Mouse (Mus musculus) left cerebral cortex, postnatal 25 days (tissue): ENCODE measurements around the gene Tnr. TPM values are rescaled to one million over a fixed set of nuclear protein-coding genes. Genes with fewer than 3 reads are reported as not detected.

Source experiments
- DNase-seq, 2 experiments: peaks; one replicate each; pipeline ENCODE4 v3.0.0; 2022; ENCODE audit warnings: low spot score in 2 of 2, mixed read lengths in 1 of 2
- intact Hi-C: fragments of 180-260 bp; cut with DNase I; formaldehyde crosslinking; loops from one replicate; pipeline ENCODE4 v1.15.1; 2025
- total RNA-seq, 2 experiments: library from RNA; stranded (reverse); gene quantifications; 2 replicates each; pipeline ENCODE4 v1.2.3; 2021

Gene Tnr
- total RNA-seq: 100 to 1,000 TPM; 131 to 137 TPM

DNA sequence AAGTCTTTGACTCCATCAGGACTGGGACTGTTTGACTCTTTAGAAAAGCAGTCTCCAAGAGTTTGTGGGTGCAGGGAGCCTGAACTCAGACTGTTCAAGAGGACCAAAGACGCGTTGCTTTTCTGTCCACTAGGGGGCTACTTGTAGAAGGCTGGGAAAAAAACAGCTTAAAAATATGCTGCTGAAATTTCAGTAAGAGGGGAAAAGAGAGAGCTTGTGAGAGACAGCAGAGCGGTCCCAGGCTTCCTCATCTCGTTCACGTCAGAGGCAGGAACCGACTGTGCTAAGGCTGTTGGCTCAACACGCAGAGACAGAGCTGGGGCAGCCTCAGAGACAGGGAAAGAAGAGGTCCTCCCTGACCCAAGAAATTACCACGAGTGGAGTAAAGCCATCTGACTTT, at the start of gene Tnr:
Tnr (plus strand) TSS at position 192 of the 400 bp plus-strand sequence.
- DNase-seq: peak; percentile 85 to 94
- intact Hi-C loops: loop anchor here (1.0 to 10.0 kb wide), 7 partner anchors 94 to 661 kb away; no protein-coding TSS in a partner anchor

DNA sequence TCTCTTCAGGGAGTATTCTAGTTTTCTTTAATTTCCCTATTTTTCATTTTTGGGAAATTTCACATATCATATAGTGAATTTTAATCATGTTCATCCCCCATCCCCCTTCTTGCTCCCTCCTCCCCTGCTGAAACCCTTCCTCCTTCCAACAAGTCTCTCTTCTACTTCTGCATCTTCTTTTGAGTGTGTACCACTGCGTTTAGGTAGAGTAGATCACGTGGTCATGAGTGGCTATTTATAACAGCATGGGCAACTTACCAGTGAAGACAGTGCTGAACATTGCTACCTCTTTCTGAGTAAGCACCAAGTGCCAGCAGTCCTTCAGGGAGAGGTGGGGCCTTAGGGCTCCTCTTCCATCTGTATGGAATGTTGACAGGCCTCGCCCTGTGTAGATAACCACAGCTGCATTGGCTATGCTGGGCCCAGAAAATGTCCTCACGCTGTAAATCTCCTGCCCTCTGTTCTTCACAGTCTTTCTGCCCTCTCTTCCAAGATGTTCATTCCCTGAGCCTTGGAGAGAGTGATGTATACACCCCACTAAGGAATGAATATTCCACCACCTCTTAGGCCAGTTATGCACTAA, 33.6 kb upstream of the Tnr start:
- intact Hi-C loops: no loop called here
- DNase-seq: no peak

DNA sequence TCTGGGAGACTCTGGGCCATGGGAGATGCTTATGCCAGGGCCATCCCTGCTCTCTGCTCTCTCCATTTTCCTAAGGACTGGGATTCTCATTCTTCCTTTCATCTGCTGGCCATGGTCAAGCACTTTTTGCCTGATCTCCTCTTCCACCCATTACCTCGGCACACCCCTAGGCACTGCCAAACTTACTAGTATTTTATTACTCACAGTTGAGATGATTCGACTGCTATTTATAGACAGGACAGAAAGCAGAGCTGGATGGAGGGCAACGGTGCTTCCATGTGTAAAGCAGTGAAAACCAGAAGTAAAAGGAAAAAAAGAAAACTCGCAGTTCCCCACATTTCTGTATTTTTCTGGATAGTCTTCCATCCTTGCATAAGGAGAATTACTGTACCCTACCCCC, 31.0 kb upstream of the Tnr start:
- DNase-seq: peak in 1 of 2 experiments; percentile 6
- intact Hi-C loops: no loop called here

DNA sequence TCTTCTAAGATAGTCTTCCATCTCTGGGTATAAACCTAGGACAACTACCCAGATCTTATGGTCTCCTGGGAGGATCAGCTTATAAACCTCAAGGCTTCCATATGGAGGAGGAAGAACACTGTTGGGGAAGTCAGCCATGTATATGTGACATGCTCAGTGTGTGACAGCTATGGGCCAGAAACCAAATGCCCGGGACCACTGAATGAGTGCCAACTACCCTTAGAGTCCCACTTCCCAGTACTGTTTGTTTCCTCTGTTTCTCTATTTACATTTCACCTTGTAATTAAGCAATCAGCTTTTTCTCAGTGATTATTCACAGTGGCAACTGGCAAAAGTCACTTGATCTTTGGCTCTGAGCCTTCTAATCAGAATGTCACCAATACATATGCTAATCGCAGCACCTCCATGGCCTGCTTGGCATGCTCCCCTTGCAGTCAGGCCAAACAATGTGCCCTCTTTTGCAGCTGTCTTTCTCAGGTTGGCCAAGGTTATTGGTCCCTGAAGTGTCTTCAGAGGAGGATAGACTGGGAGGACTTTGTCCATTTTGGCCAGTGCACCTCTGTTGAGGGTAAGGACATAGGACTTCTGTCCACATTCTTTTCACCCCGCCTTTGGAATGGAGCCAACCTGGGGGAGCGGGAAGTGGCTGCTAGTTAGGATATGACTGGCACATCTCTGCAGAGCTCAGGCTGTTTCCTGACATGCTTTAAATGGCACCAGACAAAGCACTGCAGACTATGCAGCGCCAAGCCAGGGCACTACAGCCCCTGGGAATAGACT, 29.7 kb upstream of the Tnr start:
- DNase-seq: no peak
- intact Hi-C loops: no loop called here

DNA sequence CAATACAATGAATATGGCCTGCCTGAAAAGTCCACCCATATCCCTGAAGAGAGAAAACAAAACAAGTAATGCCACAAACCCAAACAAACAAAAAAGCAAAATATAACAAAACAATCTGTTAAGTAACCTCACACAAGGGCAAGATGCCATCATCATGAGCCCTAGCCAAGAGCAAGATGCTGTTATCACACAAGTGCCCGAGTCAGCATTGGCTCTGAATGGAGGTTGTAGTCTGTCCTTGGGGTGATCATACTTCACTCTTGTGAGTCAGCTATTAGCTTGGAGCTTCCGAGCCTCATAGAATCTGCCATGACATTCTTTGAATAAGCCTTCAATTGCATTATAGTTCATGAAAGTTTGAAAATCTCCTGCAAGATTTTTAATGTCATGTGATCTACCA, 25.3 kb upstream of the Tnr start:
- intact Hi-C loops: no loop called here
- no peak for DNase-seq

GRCm38 (mm10) chr1:159499806-159500460, 23.6 kb upstream of the Tnr start:
- intact Hi-C loops: loop anchor here (5.0 kb wide), 1 partner anchor 78 kb away; no protein-coding TSS in a partner anchor
- peak; percentile 26 to 78 for DNase-seq

GRCm38 (mm10) chr1:159501911-159502310, 21.7 kb upstream of the Tnr start:
- intact Hi-C loops: loop anchor here (5.0 kb wide), 1 partner anchor 80 kb away; no protein-coding TSS in a partner anchor
- DNase-seq: no peak

DNA sequence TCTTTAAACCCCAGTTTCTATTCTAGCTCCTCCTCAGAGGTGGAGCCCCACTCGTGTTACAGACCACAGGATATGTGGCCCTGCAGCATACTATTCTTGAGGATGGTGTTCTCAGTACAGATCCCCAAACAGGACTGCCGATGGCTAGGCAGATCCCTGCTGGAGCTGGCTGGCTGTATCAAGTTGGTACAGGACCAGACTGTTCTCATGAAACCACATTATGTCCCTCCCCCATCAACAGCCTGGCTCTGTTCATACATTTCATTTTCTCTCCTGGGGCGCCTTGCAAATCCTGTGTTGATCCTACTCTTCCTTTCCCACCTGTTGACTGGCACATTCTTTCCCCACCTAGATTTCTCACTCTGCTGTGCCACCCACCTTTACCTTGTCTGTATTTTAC, 12.9 kb upstream of the Tnr start:
- intact Hi-C loops: no loop called here
- no peak for DNase-seq

GRCm38 (mm10) chr1:159517647-159518046, 5.9 kb upstream of the Tnr start:
- DNase-seq: peak in 1 of 2 experiments; percentile 70
- intact Hi-C loops: loop anchor here (2.0 kb wide), 1 partner anchor 121 kb away; no protein-coding TSS in a partner anchor

DNA sequence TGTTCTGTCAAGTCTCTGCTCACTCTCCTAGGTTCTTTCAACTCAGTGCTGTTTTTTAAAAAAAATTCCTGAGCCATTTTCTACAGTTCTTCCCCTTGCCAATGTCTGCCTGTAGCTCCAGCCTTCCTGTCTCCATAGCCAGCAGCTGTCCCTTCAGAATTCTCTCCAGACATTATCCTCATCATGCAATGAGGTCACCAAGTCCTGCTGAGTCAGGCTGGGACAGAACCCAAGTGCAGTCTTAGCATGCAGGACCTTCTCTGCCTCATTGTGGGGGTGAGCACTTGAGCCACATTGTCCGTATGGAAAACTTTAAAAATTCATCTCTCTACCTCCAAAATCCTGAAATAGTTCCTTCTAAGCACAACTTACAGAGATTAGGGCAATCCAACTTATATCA, 4.4 kb upstream of the Tnr start:
- intact Hi-C loops: no loop called here
- DNase-seq: peak in 1 of 2 experiments; percentile 31

DNA sequence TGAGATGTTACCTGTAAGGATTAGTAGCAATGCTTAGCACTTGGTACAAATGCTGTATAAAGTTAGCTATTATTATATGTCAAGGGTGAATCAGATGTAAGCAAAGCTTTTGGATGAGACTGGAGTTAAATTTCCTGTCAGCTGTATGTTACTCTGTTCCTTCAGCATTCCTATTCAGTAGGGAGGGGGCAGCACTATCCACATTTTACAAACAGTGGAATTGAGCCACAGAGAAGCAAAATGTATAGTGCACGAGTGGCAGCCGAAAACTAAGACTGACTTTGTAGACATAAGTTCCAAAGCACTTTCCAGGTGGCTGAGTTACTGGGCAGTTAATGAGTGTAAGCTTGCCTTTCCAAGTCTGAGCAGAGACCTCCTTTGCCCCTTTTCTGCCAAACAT, 500 bp upstream of the Tnr start:
- intact Hi-C loops: loop anchor here (1.0 to 10.0 kb wide), 7 partner anchors 94 to 662 kb away; no protein-coding TSS in a partner anchor
- no peak for DNase-seq

- intact Hi-C loops: loop anchor here (5.0 to 10.0 kb wide), 6 partner anchors 93 to 661 kb away; no protein-coding TSS in a partner anchor
- peak; percentile 56 to 60 for DNase-seq
Observed at GRCm38 (mm10) chr1:159524051-159524549, 531 bp downstream of the Tnr start.

GRCm38 (mm10) chr1:159532841-159533569, 9.4 kb downstream of the Tnr start:
- intact Hi-C loops: no loop called here
- peak; percentile 24 to 40 for DNase-seq

GRCm38 (mm10) chr1:159535582-159535981, 12.0 kb downstream of the Tnr start:
- no peak for DNase-seq
- intact Hi-C loops: no loop called here

GRCm38 (mm10) chr1:159537541-159537940, 14.0 kb downstream of the Tnr start:
- intact Hi-C loops: no loop called here
- DNase-seq: peak in 1 of 2 experiments; percentile 59

- DNase-seq: no peak
- intact Hi-C loops: no loop called here
Observed at GRCm38 (mm10) chr1:159538076-159538475, 14.5 kb downstream of the Tnr start.

DNA sequence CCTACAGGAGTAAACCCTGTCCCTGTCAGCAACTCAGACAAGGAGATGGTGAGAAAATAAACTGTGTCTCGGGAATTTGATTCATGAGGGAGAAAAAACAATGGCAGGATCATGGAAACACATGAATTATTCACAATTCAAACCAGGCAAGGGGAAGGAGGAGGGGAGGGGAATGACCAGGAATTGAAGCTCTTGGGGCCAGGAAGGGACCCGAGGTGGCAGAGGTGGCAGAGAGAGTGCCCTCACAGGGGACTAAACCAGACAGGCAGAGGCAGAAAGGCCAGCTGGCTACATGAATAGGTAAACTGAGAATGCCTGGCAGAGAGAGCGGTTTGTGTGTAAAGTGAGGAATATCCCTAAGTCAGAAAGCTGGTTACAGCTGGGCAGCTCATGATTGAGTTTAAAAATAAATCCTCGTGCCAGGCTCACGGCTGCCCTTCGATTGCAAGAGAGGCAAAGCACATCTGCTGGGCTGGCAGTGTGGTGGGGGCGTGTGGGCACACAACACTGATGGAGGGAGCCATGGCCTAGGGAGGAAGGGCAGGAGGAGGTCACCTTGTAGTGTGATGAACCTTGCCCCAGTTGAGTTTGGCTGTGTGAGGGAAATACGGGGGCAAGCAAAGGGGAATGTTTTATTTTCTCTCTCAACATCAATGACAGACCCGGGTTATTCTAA, 22.0 kb downstream of the Tnr start:
- intact Hi-C loops: no loop called here
- no peak for DNase-seq

- no peak for DNase-seq
- intact Hi-C loops: no loop called here
Observed at GRCm38 (mm10) chr1:159551036-159551435, 27.5 kb downstream of the Tnr start.
